Mouse (Mus musculus) kidney, adult 2 months (tissue): Measurements from ENCODE around the gene Fkbpl. TPM values are rescaled to one million over a fixed set of nuclear protein-coding genes. Genes with fewer than 3 reads are reported as not detected.

ENCODE experiments used
- DNase-seq: peaks from one replicate; pipeline ENCODE4 v3.0.0; 2021
- H3K27ac ChIP-seq: fragments of 200-500 bp; 2 replicates; pipeline ENCODE4 v1.5.1; 2012; ENCODE audit warnings: low read depth, low read length, control low read depth, inconsistent platforms; ENCODE audit not compliant: insufficient read depth
- H3K27me3 ChIP-seq: fragments of 200-500 bp; replicated peaks from 2 replicates; pipeline ENCODE4 v1.6.1; 2012; ENCODE audit warnings: mild to moderate bottlenecking, moderate library complexity, low read length, inconsistent platforms; ENCODE audit not compliant: control insufficient read depth, insufficient read depth
- H3K36me3 ChIP-seq: fragments of 200-500 bp; 2 replicates; pipeline ENCODE4 v1.6.1; 2012; ENCODE audit warnings: mild to moderate bottlenecking, moderate library complexity, low read length, inconsistent platforms; ENCODE audit not compliant: control insufficient read depth, insufficient read depth
- H3K4me1 ChIP-seq: fragments of 200-500 bp; 2 replicates; pipeline ENCODE4 v1.6.1; 2011; ENCODE audit warnings: low read length; ENCODE audit not compliant: control insufficient read depth, insufficient read depth
- H3K4me3 ChIP-seq: fragments of 200-500 bp; 2 replicates; pipeline ENCODE4 v1.5.1; 2011; ENCODE audit warnings: mild to moderate bottlenecking, low read depth, low read length, control low read depth; ENCODE audit not compliant: insufficient read depth
- CTCF ChIP-seq: fragments of 200-500 bp; conservative IDR thresholded peaks from 2 replicates; pipeline ENCODE4 v1.5.1; 2011; ENCODE audit warnings: low read depth, mild to moderate bottlenecking, control low read depth, low read length, moderate library complexity, mixed read lengths; ENCODE audit not compliant: insufficient read depth, insufficient read length
- POLR2A ChIP-seq: fragments of 200-500 bp; IDR thresholded peaks from one replicate; pipeline ENCODE4 v1.6.1; 2011; ENCODE audit warnings: low read depth, low read length, control low read depth
- WGBS: fragments of 180-500 bp; shearing (Covaris S2); methylation state at CpG from one replicate; pipeline ENCODE4 v1.1.7; 2018; 5-methylcytosine and 5-hydroxymethylcytosine counted together
- polyA plus RNA-seq: library from polyadenylated mRNA; depleted of rRNA; stranded (reverse); fragments of >200 nt; gene quantifications from 2 replicates; pipeline ENCODE4 v1.2.3, GENCODE M21; 2012

Gene Fkbpl
- polyA plus RNA-seq, 1 experiment: 5.5 TPM

DNA sequence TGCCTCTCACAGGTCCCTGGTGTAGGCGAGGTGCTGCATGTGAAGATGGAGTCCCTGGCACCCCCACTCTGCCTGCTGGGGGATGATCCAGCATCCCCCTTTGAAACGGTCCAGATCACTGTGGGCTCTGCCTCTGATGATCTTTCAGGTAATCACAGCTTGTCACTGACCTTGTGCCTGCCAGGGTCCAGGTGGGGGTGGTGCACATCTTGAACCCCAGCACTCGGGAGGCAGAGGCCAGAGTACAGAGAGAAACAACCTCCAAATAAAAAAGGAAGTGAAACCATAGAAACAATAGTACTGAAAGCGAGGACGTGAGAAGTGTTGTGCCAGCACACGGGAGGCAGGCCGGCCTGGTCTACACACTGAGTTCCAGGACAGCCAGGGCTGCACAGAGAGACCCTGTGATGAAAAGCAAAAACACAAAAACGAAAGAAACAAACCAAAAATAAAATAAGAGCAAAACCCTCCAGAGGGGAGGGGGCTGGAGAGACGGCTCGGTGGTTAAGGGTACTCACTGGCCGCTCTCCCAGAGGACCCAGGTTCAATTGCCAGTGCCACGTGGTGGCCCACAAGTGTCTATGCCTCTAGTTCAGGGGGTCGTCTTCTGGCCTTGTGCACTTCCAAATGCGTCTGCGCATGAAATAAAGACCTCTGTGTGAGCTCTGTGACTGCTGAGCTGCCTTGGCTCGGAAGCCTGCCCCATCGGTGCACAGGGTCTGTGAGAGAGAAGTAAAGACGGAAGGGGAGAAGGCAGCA, 4.7 kb downstream of the Fkbpl start:
- H3K4me1 ChIP-seq: peaks cover 3% of the 10 kb centered on the region; the same call in 1 of the 2 replicates
- H3K27ac ChIP-seq: no peak overlapping the region
- H3K36me3 ChIP-seq: no peaks in the 10 kb centered on the region; the same call in 1 of the 2 replicates
- 87% methylated on average over 18 of the region's 18 CpGs for WGBS
- no peak for DNase-seq
- H3K27me3 ChIP-seq: no peaks in the 10 kb centered on the region
- no peak overlapping the region for H3K4me3 ChIP-seq
- TF ChIP-seq CTCF (no peak), POLR2A (no peak)

DNA sequence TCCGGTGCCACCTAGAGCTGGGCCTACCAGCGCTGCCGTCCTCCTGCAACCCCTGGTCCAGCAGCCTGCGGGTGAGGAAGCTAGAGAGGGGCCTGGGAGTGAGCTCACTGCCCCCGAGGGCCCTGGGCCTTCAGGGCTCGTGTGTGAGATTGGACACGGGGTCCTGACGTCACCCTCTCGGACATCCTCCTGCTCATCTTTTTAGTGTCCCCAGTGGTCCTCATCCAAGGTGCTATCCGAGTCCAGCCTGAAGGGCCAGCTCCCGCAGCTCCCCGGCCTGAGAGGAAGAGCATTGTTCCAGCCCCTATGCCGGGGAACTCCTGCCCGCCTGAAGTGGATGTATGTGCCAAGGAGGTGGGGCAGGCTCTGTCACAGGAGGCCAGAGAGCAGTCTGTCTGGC, 6.2 kb downstream of the Fkbpl start:
- Histone ChIP-seq H3K27ac (no peak overlapping the region), H3K4me3 (no peak overlapping the region), H3K27me3 (no peaks in the 10 kb centered on the region), H3K4me1 (peaks cover 4% of the 10 kb centered on the region; the same call in 1 of the 2 replicates), H3K36me3 (no peaks in the 10 kb centered on the region; the same call in 1 of the 2 replicates)
- DNase-seq: no peak
- WGBS: 84% methylated on average over 14 of the region's 14 CpGs
- TF ChIP-seq CTCF: no peak
- no peak for TF ChIP-seq POLR2A

DNA sequence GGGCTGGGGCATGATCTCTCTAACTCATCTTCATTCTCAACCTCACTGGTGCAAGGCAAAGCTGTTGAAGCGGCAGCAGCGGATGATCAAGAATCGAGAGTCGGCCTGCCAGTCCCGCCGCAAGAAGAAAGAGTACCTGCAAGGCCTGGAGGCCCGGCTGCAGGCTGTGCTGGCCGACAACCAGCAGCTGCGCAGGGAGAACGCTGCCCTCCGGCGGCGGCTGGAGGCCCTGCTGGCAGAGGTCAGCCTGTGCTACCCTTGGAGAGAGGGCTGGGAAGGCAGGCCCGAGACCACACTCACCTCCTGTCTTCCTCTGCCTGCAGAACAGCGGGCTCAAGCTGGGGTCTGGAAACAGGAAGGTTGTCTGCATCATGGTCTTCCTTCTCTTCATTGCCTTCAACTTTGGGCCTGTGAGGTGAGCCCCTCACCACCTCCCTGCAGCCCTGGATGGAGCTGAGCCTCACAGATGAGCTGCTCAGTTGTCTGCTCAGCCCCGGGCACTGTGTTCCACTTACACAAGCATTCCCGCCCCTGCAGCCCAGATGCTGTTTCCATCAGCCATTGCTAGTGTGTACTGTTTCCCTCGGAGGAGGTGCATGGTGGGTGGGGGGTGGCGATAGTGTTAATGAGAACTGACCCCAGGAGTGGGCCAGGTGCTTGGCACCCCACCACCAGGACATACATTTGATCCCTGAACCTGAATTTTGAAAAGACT, 7.1 kb downstream of the Fkbpl start:
- no peaks in the 10 kb centered on the region for H3K27me3 ChIP-seq
- no peak overlapping the region for H3K4me3 ChIP-seq
- peak; percentile 54; the same call in 1 of the 2 replicates for TF ChIP-seq CTCF
- no peak for TF ChIP-seq POLR2A
- no peak overlapping the region for H3K27ac ChIP-seq
- no peaks in the 10 kb centered on the region; the same call in 1 of the 2 replicates for H3K36me3 ChIP-seq
- DNase-seq: peak; percentile 69
- peaks cover 8% of the 10 kb centered on the region; the same call in 1 of the 2 replicates for H3K4me1 ChIP-seq
- 43% methylated on average over 19 of the region's 19 CpGs for WGBS

DNA sequence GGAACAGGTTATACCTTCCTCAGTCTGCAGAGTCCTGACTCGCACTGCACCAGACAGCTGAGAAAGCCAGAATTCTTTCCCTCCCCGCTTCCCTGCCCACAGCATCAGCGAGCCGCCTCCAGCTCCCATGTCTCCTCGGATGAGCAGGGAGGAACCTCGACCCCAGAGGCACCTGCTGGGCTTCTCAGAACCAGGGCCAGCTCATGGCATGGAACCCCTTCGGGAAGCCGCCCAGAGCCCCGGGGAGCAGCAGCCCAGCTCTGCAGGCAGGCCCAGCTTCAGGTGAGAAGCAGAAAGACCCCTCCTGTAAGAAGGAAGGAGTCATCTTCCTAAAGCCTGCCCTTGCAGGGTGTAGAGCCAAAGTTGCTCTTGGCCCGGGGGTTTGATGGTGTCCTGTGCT, 8.0 kb downstream of the Fkbpl start:
- 76% methylated on average over 10 of the region's 10 CpGs for WGBS
- H3K27ac ChIP-seq: no peak overlapping the region
- no peaks in the 10 kb centered on the region; the same call in 1 of the 2 replicates for H3K36me3 ChIP-seq
- no peak for DNase-seq
- TF ChIP-seq CTCF (no peak), POLR2A (no peak)
- no peak overlapping the region for H3K4me3 ChIP-seq
- H3K4me1 ChIP-seq: peaks cover 8% of the 10 kb centered on the region; the same call in 1 of the 2 replicates
- no peaks in the 10 kb centered on the region for H3K27me3 ChIP-seq

DNA sequence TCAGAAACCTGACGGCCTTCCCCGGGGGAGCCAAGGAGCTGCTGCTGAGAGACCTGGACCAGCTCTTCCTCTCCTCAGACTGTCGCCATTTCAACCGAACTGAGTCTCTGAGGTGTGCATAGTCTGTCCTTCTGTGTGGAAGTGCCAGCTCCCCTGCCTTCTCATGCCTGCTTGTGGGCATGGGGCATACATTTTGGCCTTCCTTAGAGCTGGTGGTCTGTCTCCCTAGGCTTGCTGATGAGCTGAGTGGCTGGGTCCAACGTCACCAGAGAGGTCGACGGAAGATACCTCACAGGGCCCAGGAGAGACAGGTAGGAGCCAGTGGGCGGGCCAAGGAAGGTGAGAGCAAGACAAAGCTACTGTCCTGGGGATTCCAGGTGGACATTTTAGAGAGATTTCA, 8.4 kb downstream of the Fkbpl start:
- H3K36me3 ChIP-seq: no peaks in the 10 kb centered on the region; the same call in 1 of the 2 replicates
- no peak for TF ChIP-seq POLR2A
- no peak for TF ChIP-seq CTCF
- H3K27me3 ChIP-seq: no peaks in the 10 kb centered on the region
- no peak overlapping the region for H3K4me3 ChIP-seq
- no peak overlapping the region for H3K27ac ChIP-seq
- WGBS: 94% methylated on average over 8 of the region's 8 CpGs
- DNase-seq: no peak
- H3K4me1 ChIP-seq: peaks cover 8% of the 10 kb centered on the region; the same call in 1 of the 2 replicates

DNA sequence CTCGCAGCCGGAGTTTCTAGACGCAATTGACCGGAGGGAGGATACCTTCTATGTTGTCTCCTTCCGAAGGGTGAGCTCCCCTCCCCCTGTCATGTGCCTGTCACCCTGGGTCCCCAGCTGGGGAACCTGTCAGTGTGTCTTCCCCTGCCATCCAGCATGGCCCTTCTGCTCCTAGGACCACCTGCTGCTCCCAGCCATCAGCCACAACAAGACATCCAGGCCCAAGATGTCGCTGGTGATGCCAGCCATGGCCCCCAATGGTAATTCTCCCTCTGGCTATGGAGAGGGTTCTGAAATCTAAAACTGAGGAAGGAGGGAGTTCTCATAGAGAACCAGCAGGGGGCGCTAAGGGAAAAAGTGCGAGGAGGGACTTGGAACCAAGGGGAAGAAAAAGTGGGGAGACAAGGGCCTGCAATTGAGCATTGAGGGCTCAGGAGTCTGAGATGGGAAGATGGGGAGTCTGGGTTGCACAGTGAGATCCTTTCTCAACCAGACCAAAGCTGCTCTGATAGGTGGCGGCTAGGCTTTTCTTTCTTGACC, 9.3 kb downstream of the Fkbpl start:
- Histone ChIP-seq H3K4me3 (no peak overlapping the region), H3K27ac (no peak overlapping the region; the same call in 1 of the 2 replicates), H3K4me1 (peaks cover 8% of the 10 kb centered on the region; the same call in 1 of the 2 replicates), H3K27me3 (no peaks in the 10 kb centered on the region), H3K36me3 (no peaks in the 10 kb centered on the region; the same call in 1 of the 2 replicates)
- TF ChIP-seq POLR2A: no peak
- peak; percentile 65 for TF ChIP-seq CTCF
- WGBS: 70% methylated on average over 9 of the region's 9 CpGs
- DNase-seq: peak; percentile 60

DNA sequence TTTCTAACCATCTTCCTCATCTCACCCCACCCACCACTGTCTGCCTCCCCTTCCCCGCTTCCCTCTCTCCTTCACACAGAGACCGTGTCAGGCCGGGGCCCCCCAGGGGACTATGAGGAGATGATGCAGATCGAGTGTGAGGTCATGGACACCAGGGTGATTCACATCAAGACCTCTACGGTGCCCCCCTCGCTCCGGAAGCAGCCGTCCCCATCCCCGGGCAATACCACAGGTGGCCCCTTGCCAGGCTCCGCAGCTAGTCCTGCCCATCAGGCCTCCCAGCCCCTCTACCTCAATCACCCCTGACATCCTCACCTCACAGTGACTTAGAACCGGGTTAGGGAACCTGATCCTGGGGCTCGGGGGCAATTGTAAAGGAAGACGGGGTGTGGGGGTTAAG, 9.8 kb downstream of the Fkbpl start:
- WGBS: 83% methylated on average over 13 of the region's 13 CpGs
- DNase-seq: no peak
- H3K27ac ChIP-seq: peak overlapping the region; percentile 41
- peaks cover 11% of the 10 kb centered on the region for H3K4me1 ChIP-seq
- no peak for TF ChIP-seq POLR2A
- no peak for TF ChIP-seq CTCF
- H3K36me3 ChIP-seq: no peaks in the 10 kb centered on the region; the same call in 1 of the 2 replicates
- no peak overlapping the region for H3K4me3 ChIP-seq
- no peaks in the 10 kb centered on the region for H3K27me3 ChIP-seq
